Mouse (Mus musculus) thymus, adult 2 months (tissue): ENCODE results near the gene Foxi3.

Experiments used
- CTCF ChIP-seq: fragments of 200-500 bp; IDR thresholded peaks from 2 replicates; pipeline ENCODE4 v1.5.1; 2012; ENCODE audit warnings: mild to moderate bottlenecking, control low read depth, low read length, moderate library complexity, borderline replicate concordance; ENCODE audit not compliant: control insufficient read depth, poor library complexity, insufficient read depth; ENCODE audit errors: extremely low read depth
- POLR2A ChIP-seq: fragments of 200-500 bp; IDR thresholded peaks from 2 replicates; pipeline ENCODE4 v1.6.1; 2012; ENCODE audit warnings: mild to moderate bottlenecking, low read length, control low read depth, moderate library complexity; ENCODE audit not compliant: control insufficient read depth, poor library complexity, insufficient read depth; ENCODE audit errors: extremely low read depth

- TF ChIP-seq CTCF: no peak
- no peak for TF ChIP-seq POLR2A
Observed at GRCm38 (mm10) chr6:70982416-70982815, 26.1 kb downstream of the Foxi3 start.
